19 mouse cellular contexts compared by ENCODE assay signal in genomic region chr15:12972441-12972840, GRCm38 (mm10).
A peak's percentile ranks its signal among the peaks of the same experiment; 100 is the strongest.
DNase-seq lines count a peak whose midpoint lies in the region; ATAC-seq and TF ChIP-seq lines count a peak whose summit lies in the region.
"Had no signal": no experiment of that assay in that cellular context is flagged by ENCODE, and none has a peak within 500 bp of the region (broad histone marks: within the 10 kb centered on the region; RNA-seq: fewer than 3 reads in every experiment).

No protein-coding gene starts in this region.

- no peaks in the 10 kb centered on the region for H3K36me3 ChIP-seq in intestine, embryonic 14.5 days (ENCODE audit: control insufficient read depth, insufficient read depth, low read length)
- no peaks in the 10 kb centered on the region for H3K36me3 ChIP-seq in intestine, postnatal 0 days (ENCODE audit: control insufficient read depth, insufficient read depth)
- H3K36me3 ChIP-seq: forebrain, embryonic 12.5 days; limb, embryonic 13.5 days had no signal

- H3K9me3 ChIP-seq in intestine, embryonic 14.5 days (ENCODE audit: control insufficient read depth, low read length) = no peaks in the 10 kb centered on the region
- H3K9me3 ChIP-seq in intestine, postnatal 0 days (ENCODE audit: control insufficient read depth) = no peaks in the 10 kb centered on the region
- H3K9me3 ChIP-seq: forebrain, embryonic 12.5 days; limb, embryonic 13.5 days had no signal

- H3K4me2 ChIP-seq in intestine, embryonic 14.5 days (ENCODE audit: low read length) = no peak overlapping the region
- no peak overlapping the region for H3K4me2 ChIP-seq in intestine, postnatal 0 days (replicated peaks; ENCODE audit: low read depth)
- H3K4me2 ChIP-seq: forebrain, embryonic 12.5 days; limb, embryonic 13.5 days had no signal

- WGBS in intestine, embryonic 14.5 days = 88% methylated on average over 8 of the region's 8 CpGs
- WGBS in intestine, postnatal 0 days = 86% methylated on average over 8 of the region's 8 CpGs

- no peaks in the 10 kb centered on the region for H3K27me3 ChIP-seq in intestine, embryonic 14.5 days (replicated peaks; ENCODE audit: control insufficient read depth, insufficient read depth, low read length)
- H3K27me3 ChIP-seq in intestine, postnatal 0 days (replicated peaks; ENCODE audit: control insufficient read depth, insufficient read depth, low read length) = no peaks in the 10 kb centered on the region
- H3K27me3 ChIP-seq: forebrain, embryonic 12.5 days; limb, embryonic 13.5 days; Patski had no signal

- no peaks in the 10 kb centered on the region for H3K4me1 ChIP-seq in intestine, embryonic 14.5 days (replicated peaks; ENCODE audit: control insufficient read depth, insufficient read depth, low read length)
- no peaks in the 10 kb centered on the region for H3K4me1 ChIP-seq in intestine, postnatal 0 days (replicated peaks; ENCODE audit: control insufficient read depth, insufficient read depth, low read length)
- H3K4me1 ChIP-seq: forebrain, embryonic 12.5 days had no signal

- no peak for ATAC-seq in intestine, embryonic 14.5 days (replicated peaks; ENCODE audit: low FRiP score, low TSS enrichment, low read depth)
- ATAC-seq in intestine, postnatal 0 days = no peak
- ATAC-seq: lung, postnatal 0 days; Patski had no signal

- intact Hi-C loops in gastrocnemius, postnatal 14 days (cut with DNase I; ENCODE audit: low total_unique reads) = no loop called here
- intact Hi-C loops in gastrocnemius, adult 2 months (cut with DNase I) = no loop called here

- H3K27ac ChIP-seq in gastrocnemius, adult 2 months = no peak overlapping the region
- no peak overlapping the region for H3K27ac ChIP-seq in intestine, embryonic 14.5 days (ENCODE audit: low read depth)
- H3K27ac ChIP-seq in intestine, postnatal 0 days (ENCODE audit: low read depth, low read length) = no peak overlapping the region
- H3K27ac ChIP-seq: forebrain, embryonic 12.5 days; left cerebral cortex, adult 2 months; limb, embryonic 13.5 days; liver, embryonic 14.5 days; stomach, postnatal 0 days had no signal

- DNase-seq in gastrocnemius, postnatal 14 days = peak; percentile 13
- DNase-seq in gastrocnemius, adult 2 months = no peak
- DNase-seq in intestine, embryonic 14.5 days (ENCODE audit: low spot score) = peak; percentile 21
- peak; percentile 2 for DNase-seq in ovary, postnatal 14 days (ENCODE audit: low spot score)
- DNase-seq in ovary, postnatal 10 days (ENCODE audit: low spot score) = no peak
- peak; percentile 58 to 79 for DNase-seq in kidney, postnatal 25 days
- DNase-seq in cerebellum, postnatal 4 days (ENCODE audit: low spot score in 2 of 2) = no peak
- DNase-seq: B cell, adult 2 months; cerebellum, postnatal 25 days; midbrain, embryonic 14.5 days; right cerebral cortex, postnatal 25 days had no signal

- no peak overlapping the region for H3K9ac ChIP-seq in intestine, embryonic 14.5 days (ENCODE audit: low read length)
- no peak overlapping the region for H3K9ac ChIP-seq in intestine, postnatal 0 days (ENCODE audit: low read depth, low read length)
- H3K9ac ChIP-seq: forebrain, embryonic 12.5 days; limb, embryonic 13.5 days; liver, embryonic 14.5 days had no signal

- TF ChIP-seq CTCF in gastrocnemius, adult 2 months (IDR thresholded peaks at IDR 0.05) = no peak
- no peak for TF ChIP-seq CTCF in intestine, postnatal 0 days (IDR thresholded peaks at IDR 0.05; ENCODE audit: low read depth)

- no peak overlapping the region for H3K4me3 ChIP-seq in gastrocnemius, adult 2 months
- H3K4me3 ChIP-seq in intestine, embryonic 14.5 days (ENCODE audit: low read depth, low read length) = no peak overlapping the region
- H3K4me3 ChIP-seq in intestine, postnatal 0 days (ENCODE audit: low read depth, low read length) = no peak overlapping the region
- H3K4me3 ChIP-seq: forebrain, embryonic 12.5 days; left cerebral cortex, adult 2 months; limb, embryonic 13.5 days had no signal

Comparison
In these comparisons a context has a peak if more than half of its experiments do, and no peak if none do; other contexts are left out.
1. DNase-seq: peak in gastrocnemius, postnatal 14 days (single experiment), intestine, embryonic 14.5 days (single experiment), ovary, postnatal 14 days (single experiment) and kidney, postnatal 25 days (2 of 2); none in gastrocnemius, adult 2 months (single experiment), ovary, postnatal 10 days (single experiment) and cerebellum, postnatal 4 days (0 of 2).